Mouse (Mus musculus): ENCODE data around the gene Mettl25.

Mettl25 gene

GRCm38 (mm10) chr10:105753831-105754605 is 87.2 kb downstream of the Mettl25 start:
- no peak for DNase-seq (ENCODE audit: low spot score in 2 of 2)

DNA sequence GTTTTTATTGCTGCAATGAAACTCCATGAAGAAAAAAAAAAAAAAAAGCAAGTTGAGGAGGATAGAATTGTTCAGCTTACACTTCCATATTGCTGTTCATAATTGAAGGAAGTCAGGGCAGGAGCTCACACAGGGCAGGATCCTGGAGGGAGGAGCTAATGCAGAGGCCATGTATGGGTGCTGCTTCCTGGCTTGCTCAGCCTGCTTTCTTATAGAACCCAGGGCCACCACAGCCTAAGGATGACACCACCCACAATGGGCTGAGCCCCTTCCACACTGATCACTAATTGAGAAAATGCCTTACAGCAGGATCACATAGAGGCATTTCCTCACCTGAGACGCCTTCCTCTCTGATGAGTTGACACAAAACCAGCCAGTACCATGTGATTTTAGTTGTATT is 95.2 kb downstream of the Mettl25 start:
- no peak for DNase-seq (ENCODE audit: low spot score in 2 of 2)

GRCm38 (mm10) chr10:105741736-105742135 is 99.4 kb downstream of the Mettl25 start:
- no peak for DNase-seq (ENCODE audit: low spot score in 2 of 2)

GRCm38 (mm10) chr10:105738942-105739341 is 102.2 kb downstream of the Mettl25 start:
- DNase-seq (ENCODE audit: low spot score in 2 of 2), result no peak

DNA sequence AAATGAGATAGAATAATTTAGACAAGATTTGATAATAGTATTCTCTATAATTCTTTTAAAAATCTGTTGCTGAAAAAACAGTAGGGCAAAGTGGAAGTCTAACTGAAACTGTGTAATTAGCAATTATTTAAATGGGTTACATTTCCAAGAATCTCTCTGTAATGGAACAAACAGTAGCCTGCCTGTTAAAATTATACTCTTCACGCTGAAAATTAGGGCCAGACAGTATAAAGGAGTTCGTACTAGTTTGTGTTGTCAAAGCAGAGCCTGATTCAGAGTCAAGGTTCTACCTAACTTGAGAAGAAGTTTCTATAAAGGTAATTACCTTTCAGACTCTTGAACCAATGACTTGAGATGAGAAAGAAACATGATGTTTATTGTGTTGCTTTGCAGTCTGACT is 113.4 kb downstream of the Mettl25 start:
- no peak for DNase-seq (ENCODE audit: low spot score in 2 of 2)

DNA sequence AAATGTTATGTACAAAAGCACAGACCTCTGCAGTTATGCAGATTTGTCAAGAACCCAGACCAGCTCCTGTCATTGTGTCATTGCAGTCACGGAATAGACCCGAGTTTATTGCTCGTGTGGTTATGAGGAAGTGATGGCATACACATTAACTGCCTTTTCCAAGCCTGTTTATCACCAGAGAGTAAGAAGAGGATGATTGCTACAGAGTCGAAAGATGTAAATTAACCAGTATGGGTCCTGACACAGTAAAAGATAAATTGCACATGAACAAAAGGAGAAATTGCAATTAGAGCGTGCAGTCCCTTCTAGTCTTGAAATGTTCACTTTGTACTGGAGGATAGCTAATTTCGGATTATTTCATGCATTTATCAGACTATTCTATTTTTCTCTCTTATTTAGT is 113.8 kb downstream of the Mettl25 start:
- no peak for DNase-seq (ENCODE audit: low spot score in 2 of 2)

DNA sequence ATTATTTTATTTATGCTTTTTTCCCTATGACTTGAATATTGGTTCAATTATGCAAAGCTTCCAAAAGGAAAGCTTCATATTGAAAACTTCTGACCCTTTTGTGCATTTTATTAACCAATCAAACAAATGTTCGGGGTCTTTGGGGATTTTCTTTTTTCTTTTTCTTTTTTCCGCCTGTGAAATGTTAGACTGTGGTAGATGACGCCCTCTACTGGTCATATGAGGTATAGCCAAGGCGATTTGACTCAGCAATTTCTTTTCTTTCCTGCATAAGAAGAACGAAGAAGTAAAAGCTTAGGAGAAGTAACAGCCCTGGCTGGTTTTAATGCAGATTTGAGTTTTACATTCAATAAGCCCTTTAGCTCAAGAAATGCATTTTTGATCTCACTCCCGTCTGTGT is 126.3 kb downstream of the Mettl25 start:
- DNase-seq (ENCODE audit: low spot score in 2 of 2), result no peak

GRCm38 (mm10) chr10:105714366-105714765 is 126.8 kb downstream of the Mettl25 start:
- DNase-seq (ENCODE audit: low spot score in 2 of 2), result no peak

DNA sequence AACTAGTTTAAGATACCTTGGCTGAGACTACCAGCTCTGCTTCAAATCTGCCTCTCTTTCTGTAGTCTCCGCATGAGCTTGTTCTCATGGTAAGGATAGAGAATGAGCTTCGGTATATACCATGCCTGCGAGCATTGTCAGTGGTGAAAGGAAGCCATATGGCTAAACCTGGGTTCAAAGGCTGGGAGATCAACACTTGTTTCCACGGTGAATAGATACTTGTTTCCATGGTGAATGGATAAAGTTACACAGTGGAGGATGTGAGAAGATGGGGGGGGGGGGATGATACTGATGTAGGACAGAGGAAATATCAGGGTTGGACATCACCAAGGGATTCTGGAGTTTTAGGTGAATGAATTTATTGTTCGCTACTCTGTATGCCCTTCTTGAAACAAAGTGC is 128.0 kb downstream of the Mettl25 start:
- DNase-seq (ENCODE audit: low spot score in 2 of 2), result no peak

Data from thymus, postnatal 10 days (tissue).